Mouse (Mus musculus): ENCODE measurements around the gene Wbp1. TPM values are rescaled to one million over a fixed set of nuclear protein-coding genes. Genes with fewer than 3 reads are reported as not detected.
A peak's percentile ranks its signal among the peaks of the same experiment; 100 is the strongest.

Wbp1 gene
- polyA plus RNA-seq, 1 experiment from 2014 or later, result 138 TPM

DNA sequence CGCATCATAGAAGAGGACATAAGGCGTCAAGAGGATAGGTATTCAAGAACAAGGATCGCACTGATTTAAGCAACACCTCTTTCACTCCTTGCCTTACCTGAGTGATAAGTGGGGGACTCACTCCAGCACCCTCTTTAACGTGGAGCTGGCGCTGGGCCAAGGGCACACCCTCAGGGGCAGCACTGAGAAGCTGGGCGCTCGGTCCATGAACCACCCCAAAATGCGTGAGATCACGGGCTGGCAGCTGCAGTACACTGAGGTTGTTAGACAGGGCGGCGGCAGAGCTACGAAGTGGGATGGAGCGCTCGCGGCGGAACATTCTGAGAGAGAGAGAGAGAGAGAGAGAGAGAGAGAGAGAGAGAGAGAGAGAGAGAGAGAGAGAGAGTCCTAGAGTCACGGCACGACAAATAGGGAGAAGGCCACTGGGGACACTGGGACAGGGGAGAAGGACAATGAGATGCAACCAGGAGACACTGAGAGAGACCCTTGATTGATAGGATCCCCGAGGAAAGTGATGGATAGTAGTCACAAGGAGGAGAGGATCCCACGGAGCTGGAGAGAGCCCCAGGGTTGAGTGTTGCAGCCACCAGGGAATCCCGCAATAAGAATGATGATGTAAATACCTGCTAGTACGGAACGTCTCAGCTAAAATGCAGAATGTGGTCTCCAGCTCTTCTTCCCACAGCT is 34.3 kb upstream of the Wbp1 start:
- Histone ChIP-seq H3K9me3 (replicated peaks) (no peaks in the 10 kb centered on the region), H3K36me3 (peaks cover 34% of the 10 kb centered on the region), H3K4me3 (peak overlapping the region; percentile 71), H3K4me1 (peaks cover 46% of the 10 kb centered on the region), H3K27me3 (ENCODE audit: low read depth, poor library complexity, severe bottlenecking) (peaks cover 34% of the 10 kb centered on the region), H3K27ac (replicated peaks) (peak overlapping the region; percentile 84)
- 9% methylated on average over 23 of the region's 23 CpGs for WGBS
- no peak for DNase-seq (ENCODE audit: low spot score)

DNA sequence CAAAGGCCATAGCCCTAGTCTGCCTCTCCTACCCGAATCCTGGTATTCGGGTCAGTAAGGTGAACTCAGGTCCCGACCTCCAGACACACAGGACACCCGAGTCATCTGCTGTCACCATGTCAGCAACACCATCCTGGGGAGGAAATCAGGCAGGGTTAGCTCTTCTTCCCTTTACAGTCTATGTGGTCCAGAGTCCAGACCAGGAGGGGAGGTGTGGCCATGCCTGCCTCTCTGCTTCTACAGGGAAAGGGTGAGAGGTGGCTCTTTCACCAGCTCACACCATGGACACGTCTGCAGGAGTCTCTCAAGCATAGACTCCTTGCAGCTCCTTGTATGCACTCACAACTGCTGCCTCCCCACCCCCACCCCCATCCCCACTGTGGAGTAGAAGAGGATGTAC is 32.1 kb upstream of the Wbp1 start:
- no peak for DNase-seq (ENCODE audit: low spot score)
- H3K27ac ChIP-seq (replicated peaks), result no peak overlapping the region
- H3K4me3 ChIP-seq, result no peak overlapping the region
- H3K4me1 ChIP-seq, result peaks cover 49% of the 10 kb centered on the region
- H3K27me3 ChIP-seq (ENCODE audit: low read depth, poor library complexity, severe bottlenecking), result peaks cover 23% of the 10 kb centered on the region
- peaks cover 57% of the 10 kb centered on the region for H3K36me3 ChIP-seq
- no peaks in the 10 kb centered on the region for H3K9me3 ChIP-seq (replicated peaks)
- WGBS, result 80% methylated on average over 5 of the region's 5 CpGs

DNA sequence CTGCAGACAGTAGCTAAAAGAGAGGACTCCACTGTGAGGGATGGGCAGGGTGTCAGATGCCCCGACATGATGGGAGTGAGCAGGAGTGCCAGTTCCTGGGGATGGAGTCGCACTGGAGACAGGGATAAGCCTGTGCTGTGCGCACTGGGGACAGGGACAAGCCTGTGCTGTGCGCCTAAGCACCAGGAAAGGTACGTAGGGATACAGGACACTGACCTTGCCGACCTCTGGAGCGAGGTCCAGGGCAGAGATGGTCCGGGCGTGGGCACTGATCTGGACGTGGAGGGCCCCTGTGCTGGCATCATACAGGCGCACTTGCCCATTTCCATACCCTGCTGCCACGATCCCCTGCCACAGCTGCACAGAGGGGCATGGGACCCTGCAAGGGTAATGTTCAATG is 31.7 kb upstream of the Wbp1 start:
- Histone ChIP-seq H3K36me3 (peaks cover 61% of the 10 kb centered on the region), H3K9me3 (replicated peaks) (no peaks in the 10 kb centered on the region), H3K27ac (replicated peaks) (no peak overlapping the region), H3K4me3 (no peak overlapping the region), H3K4me1 (peaks cover 49% of the 10 kb centered on the region), H3K27me3 (ENCODE audit: low read depth, poor library complexity, severe bottlenecking) (peaks cover 23% of the 10 kb centered on the region)
- WGBS, result 85% methylated on average over 12 of the region's 12 CpGs
- no peak for DNase-seq (ENCODE audit: low spot score)

DNA sequence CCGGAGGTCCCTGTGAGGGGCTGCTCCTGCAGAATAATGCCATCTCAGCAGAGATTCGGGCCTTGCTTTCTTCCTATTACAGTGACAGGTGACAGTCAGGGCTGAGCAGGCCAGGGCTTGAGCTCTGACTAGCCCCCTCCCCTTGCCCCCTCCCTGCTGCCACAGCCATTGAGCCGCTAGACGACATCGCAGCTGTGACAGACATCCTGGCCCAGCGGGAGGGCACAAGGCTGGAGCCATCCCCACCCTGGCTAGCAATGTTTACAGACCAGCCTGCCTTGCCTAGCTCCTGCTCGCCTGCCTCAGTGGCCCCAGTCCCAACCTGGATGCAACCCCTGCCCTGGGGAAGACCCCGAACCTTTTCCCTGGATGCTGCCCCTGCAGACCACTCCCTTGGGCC is 30.4 kb upstream of the Wbp1 start:
- Histone ChIP-seq H3K4me3 (no peak overlapping the region), H3K9me3 (replicated peaks) (no peaks in the 10 kb centered on the region), H3K27ac (replicated peaks) (peak overlapping the region; percentile 52; the same call in 1 of the 2 replicates), H3K4me1 (peaks cover 55% of the 10 kb centered on the region), H3K36me3 (peaks cover 74% of the 10 kb centered on the region), H3K27me3 (ENCODE audit: low read depth, poor library complexity, severe bottlenecking) (peaks cover 16% of the 10 kb centered on the region)
- WGBS, result 26% methylated on average over 8 of the region's 8 CpGs
- no peak for DNase-seq (ENCODE audit: low spot score)

DNA sequence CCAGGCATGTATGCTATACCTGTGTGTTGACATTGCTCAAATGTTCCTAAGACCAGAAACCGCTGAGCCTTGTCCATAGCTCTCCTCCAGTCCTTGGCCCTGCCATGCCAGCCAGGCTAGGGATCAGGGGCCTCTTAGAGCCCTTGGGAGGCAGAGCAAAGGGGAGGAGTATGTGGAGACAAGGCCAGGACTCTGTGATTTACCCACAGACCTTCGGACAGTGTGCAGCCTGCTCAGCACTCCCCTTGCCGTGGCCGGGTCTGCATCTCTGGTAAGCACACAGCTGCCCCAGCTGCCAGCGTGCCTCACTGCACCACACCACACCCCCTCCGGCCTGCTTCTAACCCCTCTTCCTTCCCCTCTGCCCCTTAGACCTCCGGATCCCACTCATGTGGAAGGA is 25.9 kb upstream of the Wbp1 start:
- Histone ChIP-seq H3K27ac (replicated peaks) (no peak overlapping the region), H3K9me3 (replicated peaks) (no peaks in the 10 kb centered on the region), H3K27me3 (ENCODE audit: low read depth, poor library complexity, severe bottlenecking) (peaks cover 2% of the 10 kb centered on the region), H3K4me3 (no peak overlapping the region), H3K4me1 (peaks cover 42% of the 10 kb centered on the region), H3K36me3 (peaks cover 66% of the 10 kb centered on the region)
- DNase-seq (ENCODE audit: low spot score), result no peak
- 59% methylated on average over 7 of the region's 7 CpGs for WGBS

DNA sequence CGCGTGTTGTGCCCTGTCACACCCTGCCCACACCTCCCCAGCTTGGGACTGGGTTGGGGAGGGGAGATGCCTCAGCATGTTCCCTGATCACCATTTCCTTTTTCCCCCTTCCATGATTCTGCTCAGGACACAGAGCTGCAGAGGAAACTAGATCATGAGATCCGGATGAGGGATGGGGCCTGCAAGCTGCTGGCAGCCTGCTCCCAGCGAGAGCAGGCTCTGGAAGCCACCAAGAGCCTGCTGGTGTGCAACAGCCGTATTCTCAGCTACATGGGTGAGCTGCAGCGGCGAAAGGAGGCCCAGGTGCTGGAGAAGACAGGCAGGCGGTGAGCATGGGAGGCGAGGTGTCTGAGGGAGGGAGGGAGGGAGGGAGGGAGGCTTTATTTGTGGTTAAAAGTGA is 24.4 kb upstream of the Wbp1 start:
- H3K4me3 ChIP-seq, result no peak overlapping the region
- peaks cover 39% of the 10 kb centered on the region for H3K4me1 ChIP-seq
- H3K27me3 ChIP-seq (ENCODE audit: low read depth, poor library complexity, severe bottlenecking), result peaks cover 14% of the 10 kb centered on the region
- H3K9me3 ChIP-seq (replicated peaks), result no peaks in the 10 kb centered on the region
- H3K36me3 ChIP-seq, result peaks cover 52% of the 10 kb centered on the region
- no peak overlapping the region for H3K27ac ChIP-seq (replicated peaks)
- DNase-seq (ENCODE audit: low spot score), result no peak
- 79% methylated on average over 9 of the region's 9 CpGs for WGBS

DNA sequence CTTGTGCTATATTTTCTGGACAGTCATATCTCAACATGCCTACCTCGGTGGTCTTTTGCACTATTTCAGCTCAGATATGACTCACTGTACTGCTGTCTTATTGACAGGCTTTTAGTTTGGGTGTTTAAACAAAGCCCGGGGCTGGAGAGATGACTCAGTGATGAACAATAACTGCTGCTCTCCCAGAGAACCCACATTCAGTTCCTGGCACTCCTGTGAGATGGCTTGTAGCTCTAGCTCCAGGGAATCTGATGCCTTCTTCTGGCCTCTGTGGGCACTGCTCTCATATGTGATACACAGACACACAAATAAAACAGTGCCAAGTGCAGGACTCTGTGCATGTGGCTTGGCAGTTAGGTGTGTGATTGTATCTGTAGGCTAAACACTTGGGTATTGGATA is 23.9 kb upstream of the Wbp1 start:
- no peaks in the 10 kb centered on the region for H3K9me3 ChIP-seq (replicated peaks)
- peaks cover 35% of the 10 kb centered on the region for H3K4me1 ChIP-seq
- no peak for DNase-seq (ENCODE audit: low spot score)
- H3K27ac ChIP-seq (replicated peaks), result no peak overlapping the region
- peaks cover 46% of the 10 kb centered on the region for H3K36me3 ChIP-seq
- no peak overlapping the region for H3K4me3 ChIP-seq
- WGBS, result 86% methylated on average over 2 of the region's 2 CpGs
- peaks cover 14% of the 10 kb centered on the region for H3K27me3 ChIP-seq (ENCODE audit: low read depth, poor library complexity, severe bottlenecking)

DNA sequence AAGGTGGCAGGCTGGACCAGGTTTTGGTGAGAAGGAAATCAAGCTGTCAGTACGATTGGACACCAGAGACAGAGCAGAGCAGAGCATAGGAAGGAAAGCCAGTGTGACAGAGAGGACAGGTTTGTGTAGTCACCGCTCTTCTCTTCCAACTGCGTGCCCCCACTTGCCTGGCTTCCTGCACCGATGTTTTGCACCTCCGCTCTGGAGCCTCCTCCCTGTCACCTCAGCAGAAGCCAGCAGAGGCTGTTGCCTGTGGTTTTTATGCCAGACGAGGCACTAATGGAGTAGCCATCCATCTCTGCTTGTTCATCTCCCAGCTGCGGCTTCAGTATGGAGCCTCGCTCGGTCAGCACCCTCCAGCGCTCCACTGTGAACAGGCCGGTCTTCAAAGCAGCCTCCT is 21.5 kb upstream of the Wbp1 start:
- H3K4me3 ChIP-seq, result peak overlapping the region; percentile 54; the same call in 1 of the 2 replicates
- no peak overlapping the region for H3K27ac ChIP-seq (replicated peaks)
- H3K9me3 ChIP-seq (replicated peaks), result no peaks in the 10 kb centered on the region
- peaks cover 14% of the 10 kb centered on the region for H3K27me3 ChIP-seq (ENCODE audit: low read depth, poor library complexity, severe bottlenecking)
- no peak for DNase-seq (ENCODE audit: low spot score)
- 61% methylated on average over 11 of the region's 11 CpGs for WGBS
- peaks cover 58% of the 10 kb centered on the region for H3K4me1 ChIP-seq
- H3K36me3 ChIP-seq, result peaks cover 30% of the 10 kb centered on the region

DNA sequence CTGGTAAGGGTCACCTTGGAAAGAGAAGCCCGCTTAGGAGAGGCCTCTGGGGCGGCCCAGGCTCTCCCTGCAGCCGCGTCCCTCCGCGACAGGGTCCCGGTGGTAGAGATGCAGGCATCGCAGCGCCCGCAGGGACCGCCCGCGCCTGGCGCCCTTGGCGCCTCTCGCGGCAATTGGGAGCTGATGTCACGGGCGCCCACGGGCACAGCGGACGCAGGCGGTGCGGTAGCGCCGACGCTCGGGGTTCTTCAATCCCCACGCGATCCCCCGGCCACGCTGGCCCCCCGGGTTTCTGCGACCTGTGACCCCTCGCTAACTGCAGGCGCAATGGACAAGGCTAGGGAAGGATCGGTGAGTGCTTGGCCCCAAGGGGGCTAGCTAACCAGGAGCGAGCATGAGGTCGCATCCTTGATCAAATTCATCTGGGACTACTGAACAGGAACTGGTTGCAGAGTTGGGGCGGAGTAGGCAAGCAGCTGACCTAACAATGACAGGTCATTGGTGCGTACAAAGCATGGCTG is 20.9 kb upstream of the Wbp1 start:
- Histone ChIP-seq H3K9me3 (replicated peaks) (no peaks in the 10 kb centered on the region), H3K36me3 (peaks cover 24% of the 10 kb centered on the region), H3K27ac (replicated peaks) (peak overlapping the region; percentile 79), H3K4me1 (peaks cover 61% of the 10 kb centered on the region), H3K4me3 (peak overlapping the region; percentile 54), H3K27me3 (ENCODE audit: low read depth, poor library complexity, severe bottlenecking) (peaks cover 14% of the 10 kb centered on the region)
- peak; percentile 39 for DNase-seq (ENCODE audit: low spot score)
- WGBS, result under 1% methylated on average over 41 of the region's 41 CpGs

DNA sequence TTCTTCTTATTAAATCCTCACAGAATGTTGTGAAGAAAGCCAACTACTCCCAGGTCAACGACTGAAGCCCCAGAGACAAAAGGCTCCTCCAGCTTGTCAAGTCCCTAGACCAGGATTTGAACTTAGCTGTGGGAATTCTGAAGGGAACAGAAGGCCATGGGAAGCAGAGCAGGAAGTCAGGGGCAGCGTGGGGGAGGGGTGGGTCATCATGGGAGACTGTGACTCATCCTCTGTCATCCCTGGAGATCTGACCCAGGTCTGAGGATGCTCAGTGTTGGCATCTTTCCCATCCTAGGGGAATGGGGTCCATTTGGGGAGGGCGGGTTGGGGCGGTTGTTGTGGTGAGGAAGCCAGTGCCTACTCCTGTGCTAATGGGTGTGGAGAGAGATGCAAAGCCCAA is 20.3 kb upstream of the Wbp1 start:
- peaks cover 14% of the 10 kb centered on the region for H3K27me3 ChIP-seq (ENCODE audit: low read depth, poor library complexity, severe bottlenecking)
- peak overlapping the region; percentile 79 for H3K27ac ChIP-seq (replicated peaks)
- 29% methylated on average over 4 of the region's 4 CpGs for WGBS
- peaks cover 62% of the 10 kb centered on the region for H3K4me1 ChIP-seq
- no peaks in the 10 kb centered on the region for H3K9me3 ChIP-seq (replicated peaks)
- DNase-seq (ENCODE audit: low spot score), result no peak
- H3K4me3 ChIP-seq, result peak overlapping the region; percentile 54
- peaks cover 17% of the 10 kb centered on the region for H3K36me3 ChIP-seq

DNA sequence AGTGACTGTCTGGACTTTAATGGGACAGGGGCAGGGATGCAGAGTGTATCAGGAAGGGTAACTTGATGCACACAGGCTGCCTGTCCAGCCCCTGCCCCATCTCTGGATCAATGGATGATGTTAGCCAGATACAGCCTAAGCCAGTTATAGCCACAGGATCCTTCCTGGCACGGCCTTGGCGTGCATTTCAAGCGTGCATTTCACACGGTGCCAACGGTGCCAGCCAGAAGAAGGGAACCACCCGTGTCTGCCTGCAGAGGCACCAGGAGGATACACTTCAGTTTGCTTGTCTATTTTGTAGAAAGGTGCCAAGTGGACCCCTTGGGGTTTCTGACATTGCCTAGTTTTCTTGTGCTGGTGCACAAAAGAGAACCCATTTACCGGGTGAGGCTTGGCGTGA is 18.7 kb upstream of the Wbp1 start:
- Histone ChIP-seq H3K27ac (replicated peaks) (no peak overlapping the region), H3K27me3 (ENCODE audit: low read depth, poor library complexity, severe bottlenecking) (peaks cover 25% of the 10 kb centered on the region), H3K4me3 (no peak overlapping the region), H3K36me3 (peaks cover 7% of the 10 kb centered on the region), H3K4me1 (peaks cover 74% of the 10 kb centered on the region), H3K9me3 (replicated peaks) (no peaks in the 10 kb centered on the region)
- WGBS, result 97% methylated on average over 8 of the region's 8 CpGs
- DNase-seq (ENCODE audit: low spot score), result no peak

DNA sequence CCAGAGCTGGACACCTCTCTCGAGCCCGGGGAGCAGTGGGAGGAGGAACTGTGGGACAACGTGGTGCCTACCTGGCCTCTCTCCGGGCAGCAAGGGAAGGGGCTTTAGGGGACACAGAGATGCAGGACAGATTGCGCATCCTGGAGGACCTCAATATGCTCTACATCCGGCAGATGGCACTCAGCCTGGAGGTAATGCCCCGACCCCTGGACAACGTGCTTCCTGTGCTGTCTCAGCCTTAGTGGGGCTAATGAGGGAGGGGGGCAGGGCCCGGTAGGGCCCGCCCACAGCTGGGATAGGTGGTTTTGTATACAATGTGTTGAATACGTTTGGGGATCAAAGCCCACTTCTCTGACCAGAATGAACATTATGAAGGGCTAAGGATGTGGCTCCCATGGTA is 16.7 kb upstream of the Wbp1 start:
- Histone ChIP-seq H3K4me3 (peak overlapping the region; percentile 74), H3K27ac (replicated peaks) (peak overlapping the region; percentile 100), H3K36me3 (peaks cover 7% of the 10 kb centered on the region), H3K4me1 (peaks cover 73% of the 10 kb centered on the region), H3K27me3 (ENCODE audit: low read depth, poor library complexity, severe bottlenecking) (peaks cover 31% of the 10 kb centered on the region), H3K9me3 (replicated peaks) (no peaks in the 10 kb centered on the region)
- peak; percentile 73 for DNase-seq (ENCODE audit: low spot score)
- WGBS, result 1% methylated on average over 11 of the region's 11 CpGs

DNA sequence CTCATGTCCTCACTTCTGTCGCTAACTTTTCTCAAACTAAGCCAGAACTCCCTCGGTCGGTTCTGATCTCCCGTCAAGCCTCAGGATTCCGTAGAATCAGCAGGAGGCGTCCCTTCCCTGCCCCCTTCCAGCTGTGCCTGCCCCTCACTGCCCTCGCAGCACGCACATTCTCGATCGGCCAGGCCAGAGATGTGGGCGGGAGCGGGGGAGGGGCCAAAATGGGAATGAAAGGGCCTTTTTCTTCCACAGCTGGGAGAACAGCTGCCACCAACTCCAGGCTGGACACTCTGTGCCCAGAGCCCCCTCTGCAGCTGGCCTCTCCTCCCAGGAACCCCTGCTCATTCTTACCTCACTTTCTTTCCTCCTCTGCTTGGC is 16.2 kb upstream of the Wbp1 start:
- Histone ChIP-seq H3K4me1 (peaks cover 68% of the 10 kb centered on the region), H3K4me3 (peak overlapping the region; percentile 74), H3K36me3 (peaks cover 7% of the 10 kb centered on the region), H3K27ac (replicated peaks) (peak overlapping the region; percentile 100), H3K27me3 (ENCODE audit: low read depth, poor library complexity, severe bottlenecking) (peaks cover 31% of the 10 kb centered on the region), H3K9me3 (replicated peaks) (no peaks in the 10 kb centered on the region)
- DNase-seq (ENCODE audit: low spot score), result peak; percentile 93
- under 1% methylated on average over 12 of the region's 12 CpGs for WGBS

Data from midbrain, embryonic 10.5 days (tissue).